In genomic region chr10:88412290-88412995, GRCm38 (mm10) we compare ENCODE assay signal across 24 mouse cellular contexts. TPM values are rescaled to one million over a fixed set of nuclear protein-coding genes. Genes with fewer than 3 reads are reported as not detected.
DNase-seq lines count a peak whose midpoint lies in the region; ATAC-seq and TF ChIP-seq lines count a peak whose summit lies in the region.
"Had no signal": no experiment of that assay in that cellular context is flagged by ENCODE, and none has a peak within 500 bp of the region (broad histone marks: within the 10 kb centered on the region; RNA-seq: fewer than 3 reads in every experiment).

No protein-coding gene starts in this region.

- no peak overlapping the region for H3K9ac ChIP-seq in heart, postnatal 0 days (replicated peaks; ENCODE audit: low read depth, low read length)
- H3K9ac ChIP-seq: embryonic facial prominence, embryonic 13.5 days; liver, embryonic 12.5 days; lung, embryonic 14.5 days had no signal

- H3K4me3 ChIP-seq in heart, postnatal 0 days (ENCODE audit: low read depth, low read length), result no peak overlapping the region
- H3K4me3 ChIP-seq: embryonic facial prominence, embryonic 13.5 days; gastrocnemius, adult 2 months; liver, embryonic 12.5 days had no signal

- H3K27me3 ChIP-seq in heart, postnatal 0 days (ENCODE audit: control insufficient read depth, insufficient read depth, low read length), result no peaks in the 10 kb centered on the region
- H3K27me3 ChIP-seq: embryonic facial prominence, embryonic 13.5 days; liver, embryonic 12.5 days had no signal

- no peak for TF ChIP-seq EP300 in heart, postnatal 0 days (IDR thresholded peaks at IDR 0.05; ENCODE audit: low read depth)

- H3K36me3 ChIP-seq in heart, postnatal 0 days (replicated peaks; ENCODE audit: control insufficient read depth, insufficient read depth, low read length), result peaks cover 27% of the 10 kb centered on the region

- no peak for TF ChIP-seq CTCF in heart, postnatal 0 days (IDR thresholded peaks at IDR 0.05; ENCODE audit: low read depth)

- H3K27ac ChIP-seq in heart, postnatal 0 days (ENCODE audit: low read depth), result no peak overlapping the region
- H3K27ac ChIP-seq: embryonic facial prominence, embryonic 13.5 days; gastrocnemius, adult 2 months; liver, embryonic 12.5 days had no signal

- intact Hi-C loops in heart, postnatal 25 days (cut with DNase I), result no loop called here

- WGBS in heart, postnatal 0 days, result 73% methylated on average over 17 of the region's 17 CpGs

- no peak overlapping the region for H3K4me2 ChIP-seq in heart, postnatal 0 days (ENCODE audit: low read depth, low read length)
- H3K4me2 ChIP-seq: embryonic facial prominence, embryonic 13.5 days; liver, embryonic 12.5 days; lung, embryonic 14.5 days had no signal

- peaks cover 13% of the 10 kb centered on the region for H3K4me1 ChIP-seq in heart, postnatal 0 days (ENCODE audit: control insufficient read depth, insufficient read depth)
- H3K4me1 ChIP-seq: embryonic facial prominence, embryonic 13.5 days; liver, embryonic 12.5 days had no signal

- no peak for ATAC-seq in heart, postnatal 0 days (ENCODE audit: insufficient read depth, low read depth)
- peak; percentile 23; the same call in 1 of the 2 replicates for ATAC-seq in neutrophil, adult 5-6 weeks (ENCODE audit: extremely low read depth, insufficient number of reproducible peaks, low FRiP score, poor library complexity, severe bottlenecking)
- ATAC-seq: intestine, postnatal 0 days; liver, embryonic 12.5 days had no signal

- DNase-seq in cerebellum, postnatal 10 days, result peak; percentile 12 to 24
- no peak for DNase-seq in cerebellum, postnatal 36 days
- peak; percentile 27 for DNase-seq in heart, postnatal 0 days (ENCODE audit: low spot score)
- no peak for DNase-seq in heart, postnatal 25 days (ENCODE audit: low spot score)
- peak; percentile 44 for DNase-seq in lung, postnatal 36 days
- no peak for DNase-seq in lung, postnatal 10 days
- no peak for DNase-seq in T-cell, adult 2 months (ENCODE audit: low spot score)
- DNase-seq: adrenal gland, adult 8-10 months; cerebellum, adult 18-20 months; gastrocnemius, adult 2 months; heart, postnatal 36 days; layer of hippocampus, postnatal 36 days; lung, embryonic 14.5 days; right cerebral cortex, postnatal 25 days had no signal

- H3K9me3 ChIP-seq in heart, postnatal 0 days (replicated peaks; ENCODE audit: control insufficient read depth, low read length), result no peaks in the 10 kb centered on the region
- H3K9me3 ChIP-seq: liver, embryonic 12.5 days had no signal

RNA-seq across cellular contexts. Expression of gene Gnptab, which starts 33.5 kb away (rescaled TPM):
- 15.8 and 18.8 TPM in 2 replicates for total RNA-seq in heart, postnatal 0 days (2014; rRNA removed; ENCODE audit: low replicate concordance)
- 8.4 and 9.7 TPM in 2 replicates for polyA plus RNA-seq in heart, postnatal 0 days (2015; fragmentation: Nextera tagmentation; extraction: Ambion mirVana)
- 10 to 100 TPM; 25.5 to 29.9 TPM for total RNA-seq in heart, postnatal 25 days (2021)
- 34.7 and 35.9 TPM in 2 replicates for total RNA-seq in neutrophil, adult 5-6 weeks (2017)

RNA-seq across cellular contexts. Expression of gene Dram1, which starts 33.6 kb away (rescaled TPM):
- 1.5 and 2.2 TPM in 2 replicates for total RNA-seq in heart, postnatal 0 days (2014; rRNA removed; ENCODE audit: low replicate concordance)
- 1.2 and 1.8 TPM in 2 replicates for polyA plus RNA-seq in heart, postnatal 0 days (2015; fragmentation: Nextera tagmentation; extraction: Ambion mirVana)
- 1 to 10 TPM; 3.8 to 4.1 TPM for total RNA-seq in heart, postnatal 25 days (2021)
- total RNA-seq in neutrophil, adult 5-6 weeks (2017), result 20.1 and 22.1 TPM in 2 replicates
- total RNA-seq: MEL had no signal

RNA-seq across cellular contexts. Expression of gene Sycp3, which starts 46.9 kb away (rescaled TPM):
- total RNA-seq in heart, postnatal 0 days (2014; rRNA removed; ENCODE audit: low replicate concordance), result not detected in 2 replicates
- 0.18 and 0.20 TPM in 2 replicates for polyA plus RNA-seq in heart, postnatal 0 days (2015; fragmentation: Nextera tagmentation; extraction: Ambion mirVana)
- total RNA-seq in heart, postnatal 25 days (2021), result not detected
- not detected in 2 replicates for total RNA-seq in neutrophil, adult 5-6 weeks (2017)
- total RNA-seq: common myeloid progenitor, adult 5-6 weeks; gastrocnemius, adult 2 months; heart, adult 8-10 months; MEL had no signal
- polyA plus RNA-seq: kidney, embryonic 16.5 days; liver, embryonic 12.5 days; lung, embryonic 14.5 days; neural tube, embryonic 11.5 days; stomach, embryonic 16.5 days had no signal

Comparison
In these comparisons a context has a peak if more than half of its experiments do, and no peak if none do; other contexts are left out.
1. DNase-seq: peak in cerebellum, postnatal 10 days (2 of 2), heart, postnatal 0 days (single experiment) and lung, postnatal 36 days (single experiment); none in cerebellum, postnatal 36 days (0 of 2), heart, postnatal 25 days (single experiment), lung, postnatal 10 days (single experiment) and T-cell, adult 2 months (single experiment).